Mouse (Mus musculus) adrenal gland, adult 18-20 months (tissue): ENCODE measurements around the gene Gm10800. TPM values are rescaled to one million over a fixed set of nuclear protein-coding genes. Genes with fewer than 3 reads are reported as not detected.
"Not testable (repeated sequence)": the region's sequence is repeated elsewhere in the genome, so short reads cannot be mapped to it uniquely, and the experiment has no call there.

Source experiments
- DNase-seq, 2 experiments: peaks; one replicate each; pipeline ENCODE4 v3.0.0; 2021 to 2022; ENCODE audit warnings: low spot score in 2 of 2
- long read RNA-seq, 2 experiments: library from polyadenylated mRNA; stranded (forward); transcript quantifications; one replicate each; pipeline ENCODE4 v2.0.0; 2021
- total RNA-seq, 2 experiments: library from RNA; stranded (reverse); gene quantifications; 1 replicate in 1 of 2; 2 replicates in 1 of 2; pipeline ENCODE4 v1.2.3; 2021

Gene Gm10800
- under 1 TPM; 0.61 to 0.66 TPM for total RNA-seq
- long read RNA-seq, experiment 1, result 0 reads
- long read RNA-seq, experiment 2, result 0 reads

GRCm38 (mm10) chr2:98667201-98667600, at the start of gene Gm10800:
Gm10800 (minus strand) TSS chr2:98667301.
- DNase-seq, result not testable (repeated sequence)

- no peak for DNase-seq
Measured at GRCm38 (mm10) chr2:98697533-98697932, 30.4 kb upstream of the Gm10800 start.

GRCm38 (mm10) chr2:98661937-98662336, 5.2 kb downstream of the Gm10800 start, which contains the start of gene Gm10801:
Gm10801 (plus strand) TSS chr2:98662237.
- not testable (repeated sequence) for DNase-seq

Other genes starting within 250 kb of the Gm10800 start
- under 1 TPM in 1 of 2 experiments, not detected in 1; 0.70 TPM for gene Gm10801, start 5.1 kb downstream of the Gm10800 start, total RNA-seq